Mouse (Mus musculus): ENCODE data around the gene Gm1604a.
"Not testable (repeated sequence)": the region's sequence is repeated elsewhere in the genome, so short reads cannot be mapped to it uniquely, and the experiment has no call there.

GRCm38 (mm10) chr17:7009440-7009839 is 15.9 kb upstream of the Gm1604a start:
- TF ChIP-seq CTCF (IDR thresholded peaks at IDR 0.05); POLR2A (IDR thresholded peaks at IDR 0.05; ENCODE audit: insufficient read depth, low read depth, low read length); EP300 (IDR thresholded peaks at IDR 0.05; ENCODE audit: insufficient read depth, low read depth, low read length): not testable (repeated sequence)

Data from heart, adult 2 months (tissue).